In genomic region chr17:31563632-31564014, GRCm38 (mm10) we compare ENCODE assay signal across 8 mouse cellular contexts. TPM values are rescaled to one million over a fixed set of nuclear protein-coding genes. Genes with fewer than 3 reads are reported as not detected.
DNase-seq lines count a peak whose midpoint lies in the region; ATAC-seq and TF ChIP-seq lines count a peak whose summit lies in the region.

No protein-coding gene starts in this region.

- H3K4me1 ChIP-seq in heart, embryonic 16.5 days (ENCODE audit: control insufficient read depth, insufficient read depth, low read length): peaks cover 27% of the 10 kb centered on the region
- H3K4me1 ChIP-seq in lung, postnatal 0 days (ENCODE audit: insufficient read depth, low read depth, low read length): peaks cover 19% of the 10 kb centered on the region; the same call in 1 of the 2 replicates

- DNase-seq in urinary bladder, adult 2 months (ENCODE audit: low spot score): peak; percentile 29
- no peak for DNase-seq in urinary bladder, adult 18-20 months (ENCODE audit: low spot score in 2 of 2)
- DNase-seq in embryo, embryonic 9.5 days (ENCODE audit: extremely low spot score): peak; percentile 58
- DNase-seq in layer of hippocampus, adult 2 months (ENCODE audit: low spot score in 2 of 2): no peak
- peak; percentile 44 for DNase-seq in lung, postnatal 0 days (ENCODE audit: low spot score)
- DNase-seq in skeletal muscle tissue, adult 2 months (ENCODE audit: low read depth, low spot score): peak; percentile 45
- no peak for DNase-seq in Muller cell, postnatal 12 days (ENCODE audit: inconsistent ontology term)

- WGBS in heart, embryonic 16.5 days: 13% methylated on average over 12 of the region's 12 CpGs
- WGBS in lung, postnatal 0 days: 11% methylated on average over 12 of the region's 12 CpGs

- peak overlapping the region; percentile 93 for H3K27ac ChIP-seq in heart, embryonic 16.5 days (ENCODE audit: low read length)
- peak overlapping the region; percentile 99 for H3K27ac ChIP-seq in layer of hippocampus, adult 2 months
- peak overlapping the region; percentile 83 for H3K27ac ChIP-seq in lung, postnatal 0 days (ENCODE audit: low read length)

- H3K27me3 ChIP-seq in heart, embryonic 16.5 days (ENCODE audit: control insufficient read depth, insufficient read depth, low read length): no peaks in the 10 kb centered on the region
- H3K27me3 ChIP-seq in lung, postnatal 0 days (replicated peaks; ENCODE audit: insufficient read depth, low read length): no peaks in the 10 kb centered on the region

- H3K9me3 ChIP-seq in heart, embryonic 16.5 days (replicated peaks; ENCODE audit: control insufficient read depth, low read length): no peaks in the 10 kb centered on the region
- no peaks in the 10 kb centered on the region for H3K9me3 ChIP-seq in lung, postnatal 0 days (ENCODE audit: low read length)

- no peak for ATAC-seq in heart, embryonic 16.5 days (replicated peaks; ENCODE audit: extremely low read depth, insufficient read depth, low FRiP score)
- ATAC-seq in lung, postnatal 0 days: no peak

- H3K36me3 ChIP-seq in heart, embryonic 16.5 days (ENCODE audit: control insufficient read depth, insufficient read depth): no peaks in the 10 kb centered on the region
- H3K36me3 ChIP-seq in lung, postnatal 0 days (ENCODE audit: insufficient read depth, low read length): no peaks in the 10 kb centered on the region

- peak overlapping the region; percentile 83 for H3K4me2 ChIP-seq in heart, embryonic 16.5 days (ENCODE audit: low read depth, low read length)
- peak overlapping the region; percentile 62 for H3K4me2 ChIP-seq in lung, postnatal 0 days (replicated peaks; ENCODE audit: low read depth, low read length)

- H3K9ac ChIP-seq in heart, embryonic 16.5 days (ENCODE audit: low read length): peak overlapping the region; percentile 79
- H3K9ac ChIP-seq in lung, postnatal 0 days (replicated peaks; ENCODE audit: low read depth): peak overlapping the region; percentile 39

- TF ChIP-seq CTCF in layer of hippocampus, adult 2 months (conservative IDR thresholded peaks at IDR 0.05): no peak
- TF ChIP-seq CTCF in lung, postnatal 0 days (IDR thresholded peaks at IDR 0.05): no peak

- H3K4me3 ChIP-seq in heart, embryonic 16.5 days (ENCODE audit: low read length): peak overlapping the region; percentile 60
- H3K4me3 ChIP-seq in layer of hippocampus, adult 2 months: peak overlapping the region; percentile 67
- peak overlapping the region; percentile 43 for H3K4me3 ChIP-seq in lung, postnatal 0 days (ENCODE audit: low read depth, low read length)

- TF ChIP-seq EP300 in lung, postnatal 0 days (IDR thresholded peaks at IDR 0.05): no peak

RNA-seq across cellular contexts. Expression of gene Pknox1, which starts 0.9 kb away (rescaled TPM):
- polyA plus RNA-seq in urinary bladder, adult 2 months (2012; rRNA removed): 21.4 and 23.1 TPM in 2 replicates
- 17.9 and 20.6 TPM in 2 replicates for polyA plus RNA-seq in heart, embryonic 16.5 days (2015; fragmentation: Nextera tagmentation; extraction: Ambion mirVana)
- total RNA-seq in layer of hippocampus, adult 2 months (2021): 10 to 100 TPM; 13.6 to 14.6 TPM
- polyA plus RNA-seq in lung, postnatal 0 days (2015; fragmentation: Nextera tagmentation; extraction: Ambion mirVana): 15.0 and 19.9 TPM in 2 replicates

RNA-seq across cellular contexts. Expression of gene Ndufv3, which starts 43.7 kb away (rescaled TPM):
- polyA plus RNA-seq in urinary bladder, adult 2 months (2012; rRNA removed): 219 and 221 TPM in 2 replicates
- polyA plus RNA-seq in heart, embryonic 16.5 days (2015; fragmentation: Nextera tagmentation; extraction: Ambion mirVana): 625 and 628 TPM in 2 replicates
- total RNA-seq in layer of hippocampus, adult 2 months (2021): 100 to 1,000 TPM; 257 to 258 TPM
- polyA plus RNA-seq in lung, postnatal 0 days (2015; fragmentation: Nextera tagmentation; extraction: Ambion mirVana): 207 and 233 TPM in 2 replicates

RNA-seq across cellular contexts. Expression of gene Wdr4, which starts 43.8 kb away (rescaled TPM):
- 20.5 and 26.7 TPM in 2 replicates for polyA plus RNA-seq in urinary bladder, adult 2 months (2012; rRNA removed)
- polyA plus RNA-seq in heart, embryonic 16.5 days (2015; fragmentation: Nextera tagmentation; extraction: Ambion mirVana): 20.2 and 21.8 TPM in 2 replicates
- total RNA-seq in layer of hippocampus, adult 2 months (2021): 10 to 100 TPM; 25.9 to 29.9 TPM
- 9.8 and 12.1 TPM in 2 replicates for polyA plus RNA-seq in lung, postnatal 0 days (2015; fragmentation: Nextera tagmentation; extraction: Ambion mirVana)

Comparison
In these comparisons a context has a peak if more than half of its experiments do, and no peak if none do; other contexts are left out.
1. DNase-seq: peak in urinary bladder, adult 2 months (single experiment), embryo, embryonic 9.5 days (single experiment), lung, postnatal 0 days (single experiment) and skeletal muscle tissue, adult 2 months (single experiment); none in urinary bladder, adult 18-20 months (0 of 2), layer of hippocampus, adult 2 months (0 of 2) and Muller cell, postnatal 12 days (single experiment).
2. Peak in every context shown above with its lines, with median percentiles within 50 percentile points of each other: H3K27ac ChIP-seq and H3K4me3 ChIP-seq.